Mouse (Mus musculus): ENCODE measurements around the gene Rnf115.

GRCm38 (mm10) chr3:96832930-96833329 lies 105.5 kb downstream of the Rnf115 start:
- TF ChIP-seq CTCF (IDR thresholded peaks at IDR 0.05), result no peak
- no peak for TF ChIP-seq POLR2A (IDR thresholded peaks at IDR 0.05; ENCODE audit: insufficient read depth, low read depth, low read length)
- TF ChIP-seq EP300 (IDR thresholded peaks at IDR 0.05; ENCODE audit: insufficient read depth, low read depth, low read length), result no peak

All from heart, adult 2 months (tissue).